Mouse (Mus musculus) lung, embryonic 16.5 days (tissue): ENCODE measurements at regions not wholly inside any gene's neighbourhood (a gene's known extent, or its start where the extent isn't known, plus 50 kb on each side); places are given as distances from the start of the nearest gene placed in this dataset.

Source experiments
- ATAC-seq: fragments of 200-750 bp; cut with Nextera tagmentation; 2 replicates; pipeline ENCODE4 v1.8.0; 2017; ENCODE audit warnings: low read depth, mild to moderate bottlenecking, moderate library complexity
- H3K27ac ChIP-seq: fragments of 300-500 bp; sonication (generic); 2 replicates; pipeline ENCODE4 v1.5.1; 2014; ENCODE audit warnings: mild to moderate bottlenecking, control low read depth, low read length
- H3K27me3 ChIP-seq: fragments of 300-500 bp; sonication (generic); 2 replicates; pipeline ENCODE4 v1.6.1; 2014; ENCODE audit warnings: low read depth, low read length, mixed read lengths; ENCODE audit not compliant: control insufficient read depth, insufficient read depth
- H3K36me3 ChIP-seq: fragments of 300-500 bp; sonication (generic); 2 replicates; pipeline ENCODE4 v1.6.1; 2014; ENCODE audit warnings: low read length; ENCODE audit not compliant: control insufficient read depth, insufficient read depth
- H3K4me1 ChIP-seq: fragments of 300-500 bp; sonication (generic); replicated peaks from 2 replicates; pipeline ENCODE4 v1.6.1; 2014; ENCODE audit warnings: low read length, mixed read lengths; ENCODE audit not compliant: control insufficient read depth, insufficient read depth
- H3K4me2 ChIP-seq: fragments of 300-500 bp; sonication (generic); 2 replicates; pipeline ENCODE4 v1.6.1; 2014; ENCODE audit warnings: low read depth, low read length, control low read depth
- H3K4me3 ChIP-seq: fragments of 300-500 bp; sonication (generic); 2 replicates; pipeline ENCODE4 v1.5.1; 2014; ENCODE audit warnings: mild to moderate bottlenecking, low read length, control low read depth
- H3K9ac ChIP-seq: fragments of 300-500 bp; sonication (generic); 2 replicates; pipeline ENCODE4 v1.6.1; 2014; ENCODE audit warnings: low read length, control low read depth
- H3K9me3 ChIP-seq: fragments of 300-500 bp; sonication (generic); 2 replicates; pipeline ENCODE4 v1.6.1; 2016; ENCODE audit warnings: low read length; ENCODE audit not compliant: control insufficient read depth
- WGBS: fragments of 180-500 bp; shearing (Covaris S2); extraction: QIAGEN DNeasy Blood & Tissue Kit; methylation state at CpG from one replicate; pipeline ENCODE4 v1.1.7; 2014; 5-methylcytosine and 5-hydroxymethylcytosine counted together

DNA sequence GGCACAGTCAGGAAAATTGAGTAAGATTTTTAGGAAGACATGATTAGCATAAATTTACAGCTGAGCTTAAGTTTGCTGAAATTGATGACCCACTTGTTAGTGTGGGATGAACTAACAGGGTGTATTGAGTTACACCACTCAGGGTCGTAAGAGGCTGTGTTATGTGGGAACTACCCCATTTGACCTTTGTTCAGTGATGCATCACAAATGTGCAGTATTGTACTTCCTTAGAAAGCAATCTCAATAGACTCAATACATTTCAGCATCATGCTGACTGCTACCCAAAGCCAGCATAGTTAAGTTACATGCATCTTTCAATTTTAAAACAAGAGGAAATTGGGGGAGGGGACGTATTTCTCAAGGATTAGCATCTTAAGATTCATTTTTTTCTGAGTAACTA, 80.4 kb upstream of the Speer4f2 start:
- H3K4me1 ChIP-seq = no peaks in the 10 kb centered on the region

DNA sequence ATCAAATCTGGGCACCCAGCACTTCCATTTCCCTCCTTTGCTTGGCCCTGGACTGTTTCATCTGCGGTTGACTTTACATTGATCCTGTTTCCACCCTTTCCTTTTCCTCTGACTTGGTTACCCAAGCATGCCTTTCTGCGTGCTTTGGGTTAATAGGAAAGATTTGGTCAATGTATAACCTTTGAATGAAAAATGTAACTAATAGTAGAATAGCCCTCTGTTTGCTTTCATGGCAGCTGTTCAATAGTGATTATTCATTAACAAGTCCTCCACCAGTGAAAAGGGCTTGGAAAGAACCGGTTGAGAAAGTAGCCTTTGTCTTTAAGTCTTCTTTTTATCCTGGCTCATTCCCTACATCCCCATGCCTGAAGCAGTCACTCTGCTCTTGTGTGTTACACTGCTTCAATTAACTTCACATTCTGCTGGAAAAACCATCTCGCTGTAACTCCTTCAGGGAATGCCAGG, 76.4 kb upstream of the Speer4f2 start:
- peak; percentile 87 for ATAC-seq
- no peaks in the 10 kb centered on the region for H3K36me3 ChIP-seq
- H3K27ac ChIP-seq = peak overlapping the region; percentile 73
- H3K27me3 ChIP-seq = no peaks in the 10 kb centered on the region
- no peaks in the 10 kb centered on the region for H3K4me1 ChIP-seq
- no peaks in the 10 kb centered on the region for H3K9me3 ChIP-seq
- H3K4me3 ChIP-seq = no peak overlapping the region
- H3K9ac ChIP-seq = no peak overlapping the region
- 51% methylated on average over 4 of the region's 4 CpGs for WGBS
- no peak overlapping the region for H3K4me2 ChIP-seq

More for the DNA sequence above, 80.4 kb upstream of the Speer4f2 start:
- Histone ChIP-seq H3K9ac (no peak overlapping the region), H3K4me3 (no peak overlapping the region), H3K27ac (no peak overlapping the region), H3K4me2 (no peak overlapping the region), H3K9me3 (no peaks in the 10 kb centered on the region), H3K36me3 (no peaks in the 10 kb centered on the region), H3K27me3 (no peaks in the 10 kb centered on the region)
- ATAC-seq = no peak
- WGBS = 56% methylated on average over 2 of the region's 2 CpGs

DNA sequence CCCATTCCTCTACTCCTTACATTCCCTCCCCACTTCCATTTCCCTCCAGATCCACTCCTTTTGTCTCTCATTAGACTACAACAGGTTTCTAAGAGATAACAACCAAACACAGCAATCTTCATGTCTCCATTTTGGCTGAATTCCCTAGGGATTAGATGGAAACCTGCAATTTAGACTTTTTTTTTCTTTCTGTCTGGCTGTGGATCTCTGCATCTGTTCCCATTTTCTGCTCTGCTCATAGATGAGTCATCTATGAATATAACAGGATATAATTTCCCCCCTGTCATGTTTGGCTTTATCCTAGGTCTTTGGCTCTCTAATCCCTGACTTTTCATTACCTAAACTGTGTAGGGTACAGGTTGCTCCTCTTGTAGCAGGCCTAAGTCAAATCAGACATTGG, 73.1 kb upstream of the Speer4f2 start:
- Histone ChIP-seq H3K27ac (no peak overlapping the region), H3K4me3 (no peak overlapping the region), H3K4me2 (no peak overlapping the region), H3K36me3 (no peaks in the 10 kb centered on the region), H3K9me3 (no peaks in the 10 kb centered on the region), H3K4me1 (no peaks in the 10 kb centered on the region), H3K9ac (no peak overlapping the region), H3K27me3 (no peaks in the 10 kb centered on the region)
- ATAC-seq = no peak

DNA sequence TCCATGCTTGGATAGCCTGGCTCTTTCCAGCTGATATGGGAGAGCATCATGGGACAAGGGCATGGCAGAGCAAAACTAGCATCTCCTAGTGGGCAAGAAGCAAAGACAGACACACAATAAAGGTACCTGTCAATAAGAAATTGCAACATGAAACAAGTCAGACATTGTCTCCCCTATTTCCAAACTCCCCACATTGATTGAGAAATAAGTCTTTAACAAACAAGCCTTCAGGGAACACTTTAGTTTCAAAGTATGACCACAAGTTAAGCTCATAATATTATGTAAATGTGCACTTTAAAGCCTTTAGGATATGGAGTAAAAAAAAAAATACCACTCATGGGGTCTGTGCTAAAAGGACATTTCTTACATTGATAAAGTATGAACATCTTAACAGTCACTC, 51.5 kb upstream of the Speer4f2 start:
- H3K9me3 ChIP-seq = no peaks in the 10 kb centered on the region
- no peak overlapping the region for H3K4me3 ChIP-seq
- H3K4me2 ChIP-seq = no peak overlapping the region
- no peaks in the 10 kb centered on the region for H3K27me3 ChIP-seq
- H3K27ac ChIP-seq = no peak overlapping the region
- H3K36me3 ChIP-seq = no peaks in the 10 kb centered on the region
- H3K9ac ChIP-seq = no peak overlapping the region
- ATAC-seq = no peak
- no peaks in the 10 kb centered on the region for H3K4me1 ChIP-seq
